Mouse (Mus musculus) brain, embryonic 14.5 days (tissue): ENCODE measurements around the gene Rab1b.

ENCODE experiments used
- CTCF ChIP-seq: fragments of 200-500 bp; IDR thresholded peaks from 2 replicates; pipeline ENCODE4 v1.5.1; 2012; ENCODE audit warnings: inconsistent platforms, mild to moderate bottlenecking, moderate library complexity, borderline replicate concordance; ENCODE audit not compliant: insufficient read depth, insufficient read length; ENCODE audit errors: extremely low read depth
- POLR2A ChIP-seq: fragments of 200-500 bp; IDR thresholded peaks from 2 replicates; pipeline ENCODE4 v1.6.1; 2012; ENCODE audit warnings: mild to moderate bottlenecking, inconsistent platforms, borderline replicate concordance; ENCODE audit not compliant: poor library complexity, insufficient read depth, insufficient read length, severe bottlenecking; ENCODE audit errors: extremely low read depth

DNA sequence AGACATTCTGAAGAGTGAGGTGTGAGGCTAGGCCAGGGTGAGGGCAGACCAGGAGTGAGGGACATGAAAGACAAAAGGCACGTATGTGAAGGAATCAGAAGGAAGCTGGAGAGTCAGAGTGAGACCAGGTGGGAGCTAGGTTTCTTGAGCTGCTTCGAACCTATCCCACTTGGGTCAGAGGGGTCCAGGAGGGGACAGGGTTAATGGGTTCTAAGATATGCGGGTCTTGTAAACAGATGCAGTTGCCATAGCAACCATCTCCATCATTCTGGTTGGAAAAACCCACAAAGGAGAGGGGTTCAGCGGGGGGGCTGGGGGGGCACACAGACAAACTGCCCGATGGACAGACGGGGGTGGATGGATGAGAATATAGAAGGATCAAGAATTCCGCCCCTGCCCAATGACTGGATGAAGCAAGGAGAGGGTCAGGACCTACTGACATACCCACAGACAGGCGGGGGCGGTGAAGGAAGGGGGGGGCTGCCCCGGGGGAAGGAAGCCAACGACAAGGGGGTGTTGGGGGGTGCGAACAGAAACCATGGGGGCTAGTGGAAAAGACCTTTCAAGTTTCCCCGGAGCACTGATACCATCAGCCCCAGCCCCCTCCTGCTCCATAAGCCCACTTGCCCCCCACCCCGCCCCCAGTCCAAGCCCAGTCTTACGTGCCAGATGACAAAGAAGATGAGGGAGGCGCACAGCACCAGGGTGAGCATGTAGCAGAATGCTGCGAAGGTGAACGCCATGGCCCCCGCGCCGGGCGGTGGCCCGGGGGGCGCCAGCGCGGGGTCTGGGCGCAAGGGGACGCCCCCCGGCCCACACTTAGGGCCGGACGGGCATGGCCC, 9.1 kb downstream of the Rab1b start:
- TF ChIP-seq CTCF (no peak), POLR2A (no peak)
